Mouse (Mus musculus) urinary bladder, adult 2 months (tissue): ENCODE measurements around the gene Gm826. TPM values are rescaled to one million over a fixed set of nuclear protein-coding genes. Genes with fewer than 3 reads are reported as not detected.
A peak's percentile ranks its signal among the peaks of the same experiment; 100 is the strongest.

Experiments
- DNase-seq: peaks from one replicate; pipeline ENCODE4 v3.0.0; 2022; ENCODE audit warnings: low spot score
- polyA plus RNA-seq: library from polyadenylated mRNA; depleted of rRNA; stranded (reverse); fragments of >200 nt; gene quantifications from 2 replicates; pipeline ENCODE4 v1.2.3, GENCODE M21; 2012

Gm826 gene
- polyA plus RNA-seq, 1 experiment, result 1.6 TPM

DNA sequence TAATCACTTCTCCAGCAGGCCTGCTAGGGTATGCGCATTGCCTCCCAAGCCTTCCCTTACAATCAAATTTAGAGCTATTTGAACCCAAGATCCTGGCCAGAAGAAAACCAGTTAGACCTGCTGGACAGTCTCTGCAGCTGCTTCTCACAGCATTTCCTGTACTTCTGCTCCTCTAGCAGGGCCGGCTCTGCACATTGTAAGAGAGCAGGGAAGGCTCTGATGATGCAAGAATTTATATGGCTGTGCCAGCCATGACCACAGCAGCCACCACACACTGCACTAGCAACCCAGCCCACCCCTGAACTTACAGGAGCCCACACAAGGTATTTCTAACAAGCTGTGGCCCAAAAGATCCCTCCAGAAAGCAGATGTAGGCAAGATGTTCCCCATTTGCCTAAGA, 19.6 kb upstream of the Gm826 start:
- DNase-seq, result no peak

DNA sequence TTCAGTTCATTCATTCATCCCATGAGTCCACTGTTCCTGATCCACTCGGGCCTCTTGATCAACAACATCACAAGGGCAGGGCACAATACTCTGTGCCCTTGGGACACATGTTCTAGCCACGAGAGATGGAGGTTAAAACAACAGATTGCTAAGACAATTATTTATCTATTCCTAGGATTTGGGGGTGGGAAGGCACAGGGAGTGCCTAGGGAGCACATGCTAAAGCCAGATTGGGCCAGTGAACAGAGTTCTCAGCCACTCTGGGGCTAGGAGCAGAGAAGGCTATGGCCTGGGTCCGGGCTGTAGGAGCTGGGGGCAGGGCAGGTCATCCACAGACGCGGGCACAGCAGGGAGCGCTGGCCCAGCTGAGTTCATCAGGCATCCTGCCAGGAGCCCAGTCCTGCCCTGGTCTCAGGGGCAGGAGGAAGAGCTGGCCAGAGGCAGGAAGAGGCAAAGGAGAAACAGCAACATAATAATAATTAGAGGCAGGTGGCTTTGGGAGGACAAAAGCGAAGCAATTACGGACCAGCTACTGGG, 17.1 kb upstream of the Gm826 start:
- DNase-seq, result no peak

DNA sequence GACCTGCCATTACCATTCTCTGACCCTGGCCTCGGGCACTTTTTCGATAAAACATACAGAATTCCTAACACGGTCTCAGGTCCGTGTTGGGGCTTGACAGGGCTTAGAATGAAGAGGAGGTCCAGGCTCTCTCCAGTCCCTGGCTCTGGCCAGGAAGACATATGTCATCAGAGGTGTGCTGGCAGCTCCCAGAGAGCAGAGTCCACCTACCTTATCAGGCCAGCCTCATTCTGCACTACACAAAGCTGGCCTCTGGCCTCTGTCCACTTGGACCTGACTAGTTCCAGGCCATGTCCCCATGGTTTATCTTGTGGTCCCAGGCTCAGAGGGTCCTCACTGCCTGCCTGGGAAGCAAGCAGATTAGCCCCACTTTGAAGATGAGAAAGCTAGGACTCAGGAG, 15.6 kb upstream of the Gm826 start:
- DNase-seq, result no peak

DNA sequence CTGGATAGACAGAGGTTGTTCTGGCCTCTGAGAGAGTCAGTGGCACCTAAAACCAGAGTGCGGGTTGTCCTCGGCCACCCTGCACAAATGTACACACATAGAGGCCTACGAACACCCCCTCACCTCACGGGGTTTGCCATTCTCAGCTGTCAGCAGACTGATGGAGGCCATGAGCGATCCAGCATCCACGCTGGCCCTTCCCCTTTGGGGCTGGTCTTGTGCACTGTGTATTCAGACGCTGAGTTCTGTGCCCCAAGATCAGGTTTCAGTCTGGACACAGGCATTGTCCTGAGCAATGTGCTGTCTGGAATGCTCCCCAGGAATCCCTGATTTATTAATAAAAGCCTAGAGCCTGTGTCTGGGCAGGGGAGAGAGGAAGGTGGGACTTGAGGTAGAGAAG, 14.8 kb upstream of the Gm826 start:
- no peak for DNase-seq

DNA sequence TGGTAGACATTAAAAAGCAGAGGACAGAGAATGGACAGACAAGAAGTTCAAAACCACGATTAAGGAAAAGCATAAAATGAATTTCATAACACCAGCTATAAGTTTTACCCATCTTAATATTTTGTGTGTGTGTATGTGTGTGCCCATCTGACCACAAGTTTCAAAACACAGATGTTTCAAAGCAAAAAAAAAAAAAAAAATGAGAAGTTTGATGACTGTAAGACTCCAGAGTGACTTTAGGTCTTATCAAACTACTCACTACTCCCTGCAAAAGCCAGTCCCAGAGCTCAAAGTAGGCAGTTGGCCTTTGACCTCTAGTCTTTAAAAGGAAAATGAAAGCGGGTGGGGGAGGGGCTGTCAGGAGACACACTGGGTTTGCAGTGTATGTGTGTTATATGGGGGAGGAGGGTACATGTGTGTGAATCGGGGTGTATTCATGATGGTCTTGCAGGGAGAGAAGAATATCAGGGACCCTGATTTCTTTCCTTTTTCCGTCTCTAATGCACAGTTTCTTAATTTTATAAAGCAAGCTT, 14.2 kb upstream of the Gm826 start:
- DNase-seq, result no peak

DNA sequence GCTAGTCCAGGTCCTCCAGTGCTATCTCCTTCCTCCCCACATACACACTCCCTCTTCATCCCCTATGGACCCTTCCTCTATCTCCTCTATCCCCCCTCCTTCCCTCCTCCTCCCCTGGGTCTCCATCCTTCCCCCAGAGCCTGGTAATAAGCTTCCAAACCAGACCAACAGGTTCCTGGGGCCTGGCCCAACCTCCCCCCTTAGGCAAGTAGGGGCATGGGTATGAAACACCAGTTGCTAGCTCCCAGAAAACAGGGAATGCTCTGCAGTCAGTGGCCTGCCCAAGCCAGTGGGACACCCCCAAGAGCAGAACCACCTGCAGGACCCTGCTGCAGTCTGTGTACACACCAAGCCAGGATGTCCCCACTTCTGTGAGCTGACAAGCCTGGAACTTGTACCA, 11.7 kb upstream of the Gm826 start:
- DNase-seq, result peak; percentile 32

DNA sequence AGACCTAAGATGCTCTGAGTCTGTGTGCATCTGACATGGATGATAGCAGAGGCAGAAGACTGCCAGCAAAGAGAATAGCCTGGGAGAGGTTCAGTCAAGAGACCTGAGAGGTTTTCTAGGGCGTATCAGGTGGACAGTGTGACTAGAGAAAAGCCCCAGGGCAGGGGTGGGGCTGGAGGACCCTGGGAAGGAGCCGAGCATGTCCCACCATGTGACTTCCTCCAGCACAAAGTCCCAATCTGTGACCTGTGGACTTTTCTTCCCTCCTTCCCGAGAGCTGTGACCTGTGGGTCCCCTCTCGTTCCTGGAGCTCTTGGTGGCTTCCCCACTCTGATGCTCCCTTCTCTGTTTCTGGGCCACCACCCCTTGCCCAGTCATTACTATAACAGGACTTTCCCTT, 6.2 kb upstream of the Gm826 start:
- no peak for DNase-seq

DNA sequence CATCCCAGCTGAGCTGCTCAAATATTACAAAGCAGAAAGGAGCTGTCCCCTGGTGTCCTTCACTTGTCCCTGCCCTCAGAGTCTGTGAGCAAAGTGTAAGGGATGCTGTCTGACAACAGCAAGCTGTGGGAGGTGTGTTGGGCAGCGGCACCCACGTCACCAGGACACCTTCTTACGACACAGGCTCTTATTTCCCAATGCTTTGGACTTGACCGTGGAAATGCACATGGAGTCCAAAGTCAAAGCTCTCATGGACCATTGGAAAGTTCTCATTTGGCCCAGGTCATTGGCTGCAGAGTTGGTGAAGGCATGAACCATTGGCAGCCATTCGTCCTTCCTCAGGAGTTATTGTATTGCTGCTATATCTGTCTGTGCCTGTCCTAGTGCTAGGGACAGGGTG, 5.6 kb upstream of the Gm826 start:
- no peak for DNase-seq

DNA sequence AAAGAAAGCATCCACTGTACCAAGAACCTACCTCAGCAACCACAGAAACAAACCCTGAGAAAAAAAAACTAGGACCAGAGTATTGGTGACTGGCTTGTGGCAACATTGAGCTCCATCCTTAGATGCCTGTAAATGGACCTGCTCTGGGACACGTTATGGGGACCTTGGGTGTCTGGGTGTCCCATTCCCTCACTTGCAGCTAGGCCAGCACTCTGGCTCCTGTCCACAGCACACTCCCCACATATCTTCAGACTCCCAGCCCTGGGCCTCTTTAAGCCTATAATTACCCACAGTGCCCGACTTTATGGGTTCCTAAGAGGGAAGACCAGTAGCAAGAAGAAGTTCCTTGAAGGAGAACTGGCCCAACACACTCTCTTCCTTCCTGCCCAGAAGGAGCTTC, 2.1 kb upstream of the Gm826 start:
- DNase-seq, result no peak

DNA sequence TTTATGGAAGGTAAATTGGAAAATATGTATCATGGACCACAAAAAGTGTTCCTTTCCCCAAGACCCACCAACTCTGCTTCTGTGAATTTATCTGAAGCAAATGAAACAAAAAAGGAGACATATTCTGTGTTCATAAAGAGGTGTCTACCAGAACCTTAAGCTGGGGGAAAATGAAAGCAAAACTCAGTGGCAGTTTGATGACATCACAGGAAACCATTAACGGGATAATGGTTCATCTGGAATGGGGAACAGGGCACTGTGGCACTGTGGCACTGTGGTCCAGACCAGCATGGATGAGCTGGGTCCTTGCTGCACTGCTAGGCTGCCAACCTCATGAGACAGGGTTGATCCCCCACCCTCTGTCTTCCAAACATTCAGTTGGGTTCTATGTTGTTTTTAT, 1.1 kb upstream of the Gm826 start:
- no peak for DNase-seq

DNA sequence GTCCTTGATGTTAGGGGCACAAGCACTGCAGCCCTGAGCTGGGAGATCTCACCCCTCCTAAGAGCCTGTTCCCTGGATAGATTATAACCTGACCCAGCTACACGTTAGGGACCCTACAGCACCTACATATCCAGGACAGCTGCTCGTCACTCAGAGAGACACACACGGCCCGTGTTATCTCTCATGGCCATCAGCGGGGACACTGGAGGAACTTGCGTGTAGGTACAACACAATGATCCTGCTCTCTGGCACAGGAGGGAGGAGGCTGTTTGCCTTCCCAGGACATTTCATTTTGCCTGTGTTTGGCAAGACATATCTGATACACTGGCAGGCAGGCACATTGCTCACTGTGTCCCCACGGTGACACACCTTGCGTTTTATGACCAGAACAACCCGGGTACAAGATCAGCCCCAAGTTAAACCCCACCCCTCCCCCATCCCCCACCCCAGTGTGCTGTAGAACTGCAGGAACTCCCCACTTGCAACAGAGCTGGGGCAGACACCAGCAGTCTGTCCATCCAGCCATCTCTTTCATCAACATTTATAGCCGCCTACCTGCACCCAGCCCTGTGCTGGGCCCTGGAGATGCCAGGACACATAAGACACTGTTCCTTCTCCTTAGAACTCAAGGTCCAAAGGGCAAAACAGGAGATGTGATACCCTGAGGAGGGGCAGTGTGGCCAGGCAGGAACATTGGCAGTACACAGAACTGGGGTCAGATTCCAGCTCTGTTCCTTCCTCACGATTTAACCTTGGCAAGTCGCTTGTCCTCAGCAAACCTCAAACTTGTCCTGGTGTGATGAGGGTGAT, 1.2 kb downstream of the Gm826 start:
- no peak for DNase-seq

DNA sequence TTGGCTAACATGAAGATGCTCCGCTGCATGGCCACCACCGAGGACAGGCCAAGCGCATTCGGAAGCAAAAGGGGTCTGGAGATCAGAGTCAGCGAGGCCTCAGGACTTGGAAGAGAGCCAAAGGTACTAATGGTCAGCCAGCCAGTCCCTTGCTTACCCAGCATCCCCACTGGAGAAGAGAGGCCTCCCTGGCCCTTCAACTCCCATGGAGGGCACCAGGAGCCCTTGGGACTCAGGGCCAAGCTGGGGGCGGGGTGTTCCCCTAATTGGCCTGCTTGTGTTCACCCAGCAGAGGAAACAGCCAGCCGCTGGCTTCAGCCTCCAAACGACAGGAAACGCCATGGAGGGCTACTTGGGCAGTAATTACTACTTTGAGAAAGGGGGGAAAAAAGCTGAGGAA, 5.1 kb downstream of the Gm826 start:
- DNase-seq, result no peak

DNA sequence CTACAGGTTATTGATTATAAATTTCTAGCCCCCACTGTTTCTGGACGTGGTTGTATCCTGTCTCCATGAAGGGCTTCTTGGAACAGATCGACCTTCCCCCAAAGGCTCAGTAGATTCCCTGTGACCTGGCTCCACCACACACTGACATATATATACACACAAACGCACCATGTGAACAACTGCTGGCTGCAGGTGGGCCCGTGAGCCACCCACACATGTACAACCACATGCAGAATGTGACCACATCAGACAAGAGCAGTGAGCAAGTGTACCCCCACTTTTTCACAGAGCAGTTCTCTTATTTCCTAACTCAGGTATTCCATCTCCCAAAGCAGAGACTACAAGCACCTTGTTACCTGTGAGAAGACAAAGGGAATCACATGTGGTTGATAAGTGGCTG, 6.2 kb downstream of the Gm826 start:
- no peak for DNase-seq

DNA sequence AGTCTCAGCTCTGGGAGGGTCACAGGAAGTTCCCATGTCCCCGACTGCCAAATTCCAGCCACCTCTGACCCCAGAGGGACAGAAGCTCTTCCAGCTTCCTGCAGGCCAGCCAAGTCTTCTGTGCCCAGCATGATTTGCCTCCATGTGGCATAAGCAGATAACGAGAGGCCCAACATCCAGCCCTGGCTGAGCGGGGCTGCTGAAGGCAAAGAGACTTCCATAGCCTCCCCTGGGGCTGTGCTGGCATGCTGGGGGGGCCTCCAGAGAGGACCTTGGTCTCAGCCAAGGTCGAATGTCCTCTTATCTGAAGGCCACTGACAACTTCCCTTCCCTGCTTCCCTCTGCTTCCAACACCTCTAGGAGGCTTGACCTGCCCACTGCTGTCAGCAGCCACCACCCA, 6.8 kb downstream of the Gm826 start:
- no peak for DNase-seq

DNA sequence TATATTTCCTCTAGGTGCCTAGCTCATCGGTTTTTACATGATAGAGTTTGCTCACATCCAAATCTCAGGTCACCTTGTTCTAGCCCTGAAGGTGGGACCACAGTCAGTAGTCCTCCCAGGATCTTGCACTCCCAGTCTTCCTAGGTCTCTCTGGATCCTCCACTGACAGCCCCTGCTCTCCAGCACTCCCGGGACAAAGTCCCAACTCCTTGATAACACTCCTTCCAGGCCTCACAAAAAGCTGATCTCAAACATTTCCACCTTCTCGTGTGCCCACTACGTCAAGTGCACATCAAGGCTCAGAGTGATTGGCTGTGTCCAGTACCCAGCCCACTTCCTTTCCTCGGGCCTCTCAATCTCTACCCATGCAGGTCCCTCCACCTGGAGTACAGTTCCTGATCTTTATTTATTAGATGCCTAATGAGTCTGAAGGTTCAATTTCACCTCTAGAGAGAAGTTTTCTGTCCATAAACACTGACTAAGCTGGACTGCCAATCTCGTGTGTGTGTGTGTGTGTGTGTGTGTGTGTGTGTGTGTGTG, 8.8 kb downstream of the Gm826 start:
- DNase-seq, result no peak

DNA sequence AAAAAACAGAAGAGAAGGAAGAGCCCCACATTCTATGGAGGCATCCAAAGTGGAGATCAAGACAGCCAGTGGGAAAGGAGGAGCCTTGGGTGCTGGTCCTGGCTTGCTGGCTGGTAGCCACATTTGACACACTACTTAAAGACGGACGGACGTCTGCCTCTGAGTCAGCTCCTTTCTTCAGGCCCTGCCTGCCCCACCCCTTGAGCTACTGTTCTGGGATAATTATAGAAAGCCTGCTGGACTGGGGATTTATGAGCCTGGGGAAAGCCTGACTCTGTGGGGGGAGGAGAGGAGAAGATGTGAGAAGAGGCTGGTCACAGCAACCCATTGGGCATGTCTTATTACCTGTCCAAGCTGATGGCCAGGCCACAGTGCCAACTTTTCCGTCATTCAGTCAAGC, 12.1 kb downstream of the Gm826 start:
- DNase-seq, result no peak

DNA sequence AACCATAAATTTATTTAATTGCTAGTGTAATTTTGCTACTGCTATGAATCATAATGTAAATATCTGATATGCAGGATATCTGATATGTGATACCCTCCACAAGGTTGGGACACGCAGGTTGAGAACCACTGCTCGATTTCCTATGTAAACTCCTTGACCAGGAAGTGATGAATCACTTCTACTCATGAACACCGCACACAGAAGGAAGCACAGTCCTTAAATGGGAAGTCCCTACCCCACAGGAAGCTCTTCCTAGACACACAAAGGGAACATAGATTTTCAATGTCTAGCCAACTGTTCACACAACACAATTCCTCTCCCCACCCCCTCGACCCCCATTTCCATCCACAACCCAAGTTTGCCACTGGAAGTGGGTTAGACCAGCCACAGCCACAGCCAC, 15.7 kb downstream of the Gm826 start:
- DNase-seq, result no peak

DNA sequence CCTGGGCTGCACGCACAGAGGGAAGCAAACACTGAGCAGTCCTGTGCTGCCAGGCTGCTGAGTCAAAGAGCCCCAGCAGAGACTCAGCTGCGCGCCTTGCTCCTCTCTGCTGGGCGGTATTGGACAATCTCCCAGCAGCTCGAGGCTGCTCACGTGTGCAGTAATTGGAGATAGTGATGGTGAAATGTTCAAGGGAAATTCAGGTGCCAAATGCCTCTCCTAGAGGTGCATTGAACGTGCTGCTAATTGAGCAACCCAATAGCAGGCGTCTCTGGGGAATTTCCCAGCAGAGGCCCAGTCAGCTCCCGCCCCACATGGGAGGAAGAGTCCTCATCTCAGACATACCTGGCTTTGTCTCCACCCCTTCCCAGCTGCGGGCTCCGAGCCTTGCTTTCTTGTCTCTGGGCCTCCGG, 20.4 kb downstream of the Gm826 start:
- no peak for DNase-seq

DNA sequence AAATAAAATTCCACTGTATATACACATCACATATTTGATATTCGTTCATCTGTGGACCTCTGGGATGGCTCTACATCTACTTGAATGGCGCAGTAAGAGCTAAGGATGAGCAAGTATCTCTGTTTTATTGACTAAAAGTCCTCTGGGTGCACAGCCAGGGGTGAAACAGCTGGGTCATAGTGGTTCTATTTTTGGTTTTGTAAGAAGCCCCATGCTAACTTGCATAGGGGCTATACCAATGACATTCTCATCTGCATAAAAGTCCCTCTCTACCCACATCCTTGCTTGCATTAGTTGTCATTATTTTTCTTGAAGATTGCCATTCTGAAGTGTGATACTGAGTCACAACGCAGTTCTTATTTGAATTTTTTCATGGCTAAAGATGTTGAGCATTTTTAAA, 28.9 kb downstream of the Gm826 start:
- DNase-seq, result no peak

DNA sequence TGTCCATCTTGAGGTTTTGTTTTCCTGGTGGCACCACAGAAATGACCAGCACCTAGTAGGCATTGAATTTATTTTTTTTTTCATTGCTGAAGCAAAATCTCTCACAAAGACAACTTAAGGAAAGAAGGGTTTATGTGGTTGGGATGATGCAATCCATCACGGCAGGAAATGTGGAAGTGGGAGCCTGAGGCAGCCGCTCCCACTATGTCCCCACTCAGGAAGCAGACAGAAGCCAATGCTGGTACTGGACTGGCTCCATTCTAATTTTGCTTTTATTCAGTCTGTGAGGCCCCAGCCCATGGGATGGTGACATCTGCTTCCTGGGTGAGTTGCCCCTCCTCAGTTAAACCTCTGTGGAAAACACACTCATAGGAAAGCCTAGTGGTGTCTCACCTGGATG, 30.0 kb downstream of the Gm826 start:
- no peak for DNase-seq

DNA sequence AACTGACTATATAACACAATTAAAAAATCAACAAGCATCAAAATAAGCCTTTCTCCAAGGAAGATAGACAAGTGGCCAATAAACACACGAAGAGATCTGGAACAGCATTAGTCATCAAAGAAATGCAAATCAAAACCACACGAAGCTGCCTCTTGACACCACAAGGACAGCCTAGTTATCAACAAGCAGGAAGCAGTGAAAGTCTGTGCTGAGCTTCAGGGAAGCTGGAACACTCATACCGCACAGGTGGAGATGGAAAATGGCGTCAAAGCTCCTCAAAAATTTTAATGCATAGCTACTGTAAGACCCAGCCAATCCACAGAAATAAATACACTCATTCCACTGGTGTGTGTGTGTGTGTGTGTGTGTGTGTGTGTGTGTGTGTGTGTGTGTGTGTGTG, 31.9 kb downstream of the Gm826 start:
- no peak for DNase-seq

DNA sequence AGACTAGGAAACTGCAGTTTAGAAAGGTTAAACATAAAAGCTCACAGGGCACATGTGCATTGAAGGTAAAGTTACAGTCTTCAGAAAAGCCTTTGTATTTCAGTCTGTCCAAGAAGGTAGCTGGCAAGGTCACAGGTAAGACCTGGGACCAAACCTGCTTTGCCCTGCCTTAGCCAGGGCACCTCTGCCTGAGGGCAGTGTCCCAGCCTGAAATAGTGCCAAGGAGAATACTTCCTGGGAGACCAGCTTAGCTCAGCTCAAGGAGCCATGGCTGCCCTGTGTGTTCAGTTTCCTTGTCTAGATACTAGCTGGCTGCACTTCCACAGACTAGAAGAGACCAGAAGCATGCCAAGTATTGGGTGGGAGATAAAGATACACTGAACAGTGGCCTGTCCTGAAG, 35.4 kb downstream of the Gm826 start:
- DNase-seq, result no peak

DNA sequence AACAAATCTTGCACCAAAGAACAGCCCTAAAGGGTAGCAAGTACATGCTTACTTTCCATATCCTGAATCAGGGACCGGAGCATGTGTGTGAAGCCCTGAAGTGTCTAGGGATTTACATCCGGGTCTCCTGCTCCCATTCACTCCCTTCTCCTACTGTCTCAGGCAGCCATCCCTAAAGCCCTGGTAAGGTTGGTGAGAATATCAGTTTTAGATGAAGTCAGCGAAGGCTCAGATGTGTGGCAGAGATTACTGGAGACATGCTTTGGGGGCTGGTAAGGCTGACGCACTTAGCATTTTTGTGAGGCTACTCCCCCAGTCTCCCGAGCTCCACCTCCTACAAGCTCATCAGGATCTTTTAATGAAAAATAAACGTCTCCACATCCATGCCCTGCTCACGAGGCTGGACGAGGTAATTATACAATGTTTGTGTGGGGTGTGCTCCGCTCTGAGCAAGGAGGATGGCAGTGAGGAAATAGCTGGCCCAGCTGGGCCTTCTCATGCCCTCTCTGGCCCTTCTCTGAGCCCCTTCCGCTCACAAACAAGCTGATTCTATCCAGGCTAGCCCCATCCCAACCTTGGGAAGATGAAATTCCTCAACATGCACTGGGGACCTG, 45.3 kb downstream of the Gm826 start:
- DNase-seq, result no peak
